ENCODE assay signal across 17 mouse cellular contexts in genomic region chr10:111196191-111196590, GRCm38 (mm10).
"Had no signal": no experiment of that assay in that cellular context is flagged by ENCODE, and none has a peak within 500 bp of the region (broad histone marks: within the 10 kb centered on the region; RNA-seq: fewer than 3 reads in every experiment).

No protein-coding gene starts in this region.

- DNase-seq: kidney, adult 11 months; kidney, adult 9 months; kidney, postnatal 10 days; kidney, postnatal 4 days; left cerebral cortex, postnatal 4 days; lung, adult 18-20 months; lung, postnatal 10 days; lung, postnatal 4 days; retina, postnatal 1 day; right cerebral cortex, postnatal 4 days; spleen, adult 18-20 months; thymus, postnatal 36 days had no signal

- H3K27me3 ChIP-seq: limb, embryonic 13.5 days; midbrain, embryonic 12.5 days; neural tube, embryonic 12.5 days had no signal

- H3K9ac ChIP-seq: limb, embryonic 13.5 days; midbrain, embryonic 12.5 days; neural tube, embryonic 12.5 days had no signal

- H3K27ac ChIP-seq: layer of hippocampus, adult 2 months; limb, embryonic 13.5 days; midbrain, embryonic 12.5 days; neural tube, embryonic 12.5 days had no signal

- H3K36me3 ChIP-seq: midbrain, embryonic 12.5 days; neural tube, embryonic 12.5 days had no signal

- H3K4me1 ChIP-seq: midbrain, embryonic 12.5 days; neural tube, embryonic 12.5 days had no signal

- H3K4me2 ChIP-seq: limb, embryonic 13.5 days; liver, embryonic 11.5 days; midbrain, embryonic 12.5 days; neural tube, embryonic 12.5 days had no signal

- H3K9me3 ChIP-seq: limb, embryonic 13.5 days; midbrain, embryonic 12.5 days; neural tube, embryonic 12.5 days had no signal

- H3K4me3 ChIP-seq: layer of hippocampus, adult 2 months; limb, embryonic 13.5 days; midbrain, embryonic 12.5 days; neural tube, embryonic 12.5 days had no signal
